Mouse (Mus musculus): ENCODE results near the gene Prkd2.

DNA sequence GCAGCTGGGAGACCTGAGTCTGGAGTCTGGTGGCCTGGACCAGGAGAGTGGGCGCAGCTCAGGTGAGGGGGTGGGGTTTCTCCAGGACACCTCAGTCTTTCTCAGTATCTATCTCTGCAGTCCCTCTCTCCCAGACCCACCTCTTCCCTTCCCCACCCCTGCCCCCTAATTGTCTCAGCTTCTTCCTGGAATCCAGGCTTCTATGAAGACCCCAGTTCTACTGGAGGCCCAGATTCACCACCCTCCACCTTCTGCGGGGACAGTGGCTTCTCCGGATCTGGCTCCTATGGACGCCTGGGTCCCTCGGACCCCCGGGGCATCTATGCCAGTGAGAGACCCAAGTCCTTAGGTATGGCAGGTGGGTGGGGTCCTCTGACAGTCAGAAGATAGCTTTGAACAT lies 40.5 kb downstream of the Prkd2 start:
- TF ChIP-seq POLR2A (IDR thresholded peaks at IDR 0.05; ENCODE audit: insufficient read depth, low read depth, low read length) (no peak), CTCF (IDR thresholded peaks at IDR 0.05) (no peak), EP300 (IDR thresholded peaks at IDR 0.05; ENCODE audit: insufficient read depth, low read depth, low read length) (no peak)

All from heart, adult 2 months (tissue).